Mouse (Mus musculus): ENCODE data around the gene Smim12. TPM values are rescaled to one million over a fixed set of nuclear protein-coding genes. Genes with fewer than 3 reads are reported as not detected.
A peak's percentile ranks its signal among the peaks of the same experiment; 100 is the strongest.

Smim12 gene
- polyA plus RNA-seq (2012; ENCODE audit: insufficient read depth, insufficient read length, missing spikeins) = 30.7 and 42.6 TPM in 2 replicates

DNA sequence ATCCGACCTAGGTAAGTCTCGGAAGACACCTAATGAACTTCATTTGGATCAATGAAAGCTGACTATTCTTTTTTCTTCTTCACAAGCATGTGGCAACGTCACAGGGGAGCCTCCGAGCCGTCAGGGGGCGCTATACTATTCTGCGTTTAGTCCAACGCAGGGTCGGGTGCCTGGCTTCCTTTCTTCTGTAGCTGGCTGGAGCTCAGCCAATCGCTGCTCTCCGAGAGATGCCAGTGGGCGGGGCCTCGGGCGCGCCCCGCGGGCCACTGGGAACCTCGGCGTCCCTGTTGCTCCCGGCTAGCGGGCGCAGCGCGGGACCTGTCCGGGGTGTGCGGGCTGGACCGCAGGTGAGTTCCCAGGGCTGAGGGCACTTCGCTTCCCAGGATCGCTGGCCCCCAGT lies at the start of gene Smim12:
TSS of gene Smim12 (plus strand) at position 233 of the 400 bp plus-strand sequence.
- peak within 1 kb of the TSS; percentile 82 for H3K4me3 ChIP-seq (ENCODE audit: insufficient read depth, low read depth, low read length)
- peak within 1 kb of the TSS; percentile 33; the same call in 1 of the 2 replicates for H3K27ac ChIP-seq (replicated peaks; ENCODE audit: low read depth, low read length)
- H3K4me1 ChIP-seq (ENCODE audit: control insufficient read depth, insufficient read depth, insufficient read length, low read length) = no peaks in the 10 kb centered on the region

DNA sequence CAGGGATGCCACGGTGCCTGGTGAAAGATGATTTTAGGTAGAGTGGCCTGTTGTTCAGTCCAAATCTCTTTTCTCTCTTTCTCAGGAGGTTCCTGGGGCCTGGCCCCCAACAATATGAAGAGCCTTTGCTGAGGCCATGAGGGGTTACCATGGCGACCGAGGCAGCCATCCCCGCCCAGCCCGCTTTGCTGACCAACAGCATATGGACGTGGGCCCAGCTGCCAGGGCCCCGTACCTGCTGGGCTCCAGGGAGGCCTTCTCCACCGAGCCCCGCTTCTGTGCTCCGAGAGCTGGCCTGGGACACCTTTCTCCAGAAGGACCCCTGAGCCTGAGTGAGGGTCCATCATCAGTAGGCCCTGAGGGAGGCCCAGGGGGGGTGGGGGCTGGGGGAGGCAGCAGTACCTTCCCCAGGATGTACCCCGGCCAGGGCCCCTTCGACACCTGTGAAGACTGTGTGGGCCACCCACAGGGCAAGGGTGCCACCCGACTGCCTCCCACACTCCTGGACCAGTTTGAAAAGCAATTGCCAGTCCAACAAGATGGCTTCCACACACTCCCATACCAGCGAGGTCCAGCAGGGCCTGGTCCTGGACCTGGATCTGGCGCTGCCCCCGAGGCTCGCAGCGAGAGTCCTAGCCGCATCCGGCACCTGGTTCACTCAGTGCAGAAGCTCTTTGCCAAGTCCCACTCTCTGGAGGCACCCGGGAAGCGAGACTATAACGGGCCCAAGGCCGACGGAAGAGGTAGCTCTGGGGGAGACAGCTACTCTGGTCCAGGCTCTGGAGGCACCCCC lies 48.9 kb upstream of the Smim12 start:
- Histone ChIP-seq H3K4me3 (ENCODE audit: insufficient read depth, low read depth, low read length) (no peak overlapping the region), H3K4me1 (ENCODE audit: control insufficient read depth, insufficient read depth, insufficient read length, low read length) (no peaks in the 10 kb centered on the region), H3K27ac (replicated peaks; ENCODE audit: low read depth, low read length) (no peak overlapping the region)

GRCm38 (mm10) chr4:127198609-127199008 lies 45.0 kb upstream of the Smim12 start:
- H3K4me3 ChIP-seq (ENCODE audit: insufficient read depth, low read depth, low read length) = no peak overlapping the region
- peaks cover 5% of the 10 kb centered on the region; the same call in 1 of the 2 replicates for H3K4me1 ChIP-seq (ENCODE audit: control insufficient read depth, insufficient read depth, insufficient read length, low read length)
- no peak overlapping the region for H3K27ac ChIP-seq (replicated peaks; ENCODE audit: low read depth, low read length)

DNA sequence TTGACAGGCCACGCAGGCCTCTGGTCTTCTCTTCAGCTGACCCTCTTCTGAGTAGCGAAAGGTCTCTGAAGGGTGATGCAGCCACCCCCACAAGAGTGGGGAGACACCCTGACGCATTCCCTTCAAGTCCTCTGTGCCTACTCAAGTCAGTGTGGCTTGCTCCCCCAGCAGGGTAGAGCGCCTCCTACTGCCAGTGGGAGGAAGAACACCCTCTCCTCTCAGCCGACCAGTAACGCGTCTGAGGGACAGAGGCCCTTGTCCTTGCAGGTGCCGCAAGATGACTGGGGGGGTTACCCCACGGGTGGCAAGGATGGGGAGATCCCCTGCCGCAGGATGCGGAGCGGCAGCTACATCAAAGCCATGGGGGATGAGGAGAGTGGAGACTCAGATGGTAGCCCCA lies 44.2 kb upstream of the Smim12 start:
- Histone ChIP-seq H3K4me3 (ENCODE audit: insufficient read depth, low read depth, low read length) (no peak overlapping the region), H3K27ac (replicated peaks; ENCODE audit: low read depth, low read length) (no peak overlapping the region)

GRCm38 (mm10) chr4:127200164-127200722 lies 43.3 kb upstream of the Smim12 start:
- H3K4me3 ChIP-seq (ENCODE audit: insufficient read depth, low read depth, low read length) = no peak overlapping the region
- H3K27ac ChIP-seq (replicated peaks; ENCODE audit: low read depth, low read length) = no peak overlapping the region
- H3K4me1 ChIP-seq (ENCODE audit: control insufficient read depth, insufficient read depth, insufficient read length, low read length) = peaks cover 5% of the 10 kb centered on the region; the same call in 1 of the 2 replicates

More for the DNA sequence above, 44.2 kb upstream of the Smim12 start:
- H3K4me1 ChIP-seq (ENCODE audit: control insufficient read depth, insufficient read depth, insufficient read length, low read length) = peaks cover 5% of the 10 kb centered on the region; the same call in 1 of the 2 replicates

DNA sequence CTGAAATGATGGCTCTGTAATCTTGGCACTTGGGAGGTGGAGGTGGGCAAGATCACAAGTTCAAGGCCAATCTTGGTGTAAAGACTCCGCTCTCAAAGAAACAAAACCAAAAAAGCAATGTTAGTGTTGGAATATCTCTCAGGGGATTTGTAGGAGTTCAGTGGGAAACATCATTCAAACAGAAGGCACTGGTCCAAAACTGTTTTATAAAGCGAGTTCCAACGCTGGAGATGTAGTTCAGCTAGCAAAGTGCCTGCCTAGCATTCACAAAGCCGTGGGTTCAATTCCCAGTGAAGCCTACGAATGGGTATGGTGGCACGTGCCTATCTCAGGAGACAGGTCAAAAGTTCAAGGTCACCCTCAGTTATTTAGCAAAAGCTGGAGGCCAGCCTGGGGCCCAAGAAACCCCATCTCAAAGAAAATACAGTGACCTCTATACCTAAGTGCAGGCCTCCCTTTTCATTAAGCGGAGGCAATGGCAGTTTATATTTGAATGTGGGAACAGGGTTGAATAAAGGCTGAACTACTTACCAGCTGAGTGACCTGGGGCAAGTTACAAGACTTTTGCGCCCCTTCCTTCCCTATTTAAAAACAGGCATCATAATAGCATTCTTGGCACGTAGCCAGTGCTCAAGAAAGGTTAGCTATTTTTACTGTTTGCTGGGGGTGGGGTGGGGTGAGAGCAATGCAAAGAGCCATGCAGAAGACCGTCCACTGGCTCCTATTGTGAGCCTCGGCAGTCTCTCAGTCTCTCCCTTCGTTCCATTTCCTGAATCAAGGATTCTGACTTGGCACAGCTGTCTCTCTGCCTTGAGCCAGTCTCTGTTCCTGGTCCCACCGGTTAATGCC lies 42.6 kb upstream of the Smim12 start:
- H3K4me1 ChIP-seq (ENCODE audit: control insufficient read depth, insufficient read depth, insufficient read length, low read length) = peaks cover 5% of the 10 kb centered on the region; the same call in 1 of the 2 replicates
- H3K27ac ChIP-seq (replicated peaks; ENCODE audit: low read depth, low read length) = no peak overlapping the region
- no peak overlapping the region for H3K4me3 ChIP-seq (ENCODE audit: insufficient read depth, low read depth, low read length)

- Histone ChIP-seq H3K4me3 (ENCODE audit: insufficient read depth, low read depth, low read length) (no peak overlapping the region), H3K27ac (replicated peaks; ENCODE audit: low read depth, low read length) (no peak overlapping the region), H3K4me1 (ENCODE audit: control insufficient read depth, insufficient read depth, insufficient read length, low read length) (peaks cover 5% of the 10 kb centered on the region; the same call in 1 of the 2 replicates)
Observed at GRCm38 (mm10) chr4:127203081-127203480, 40.5 kb upstream of the Smim12 start.

- Histone ChIP-seq H3K4me3 (ENCODE audit: insufficient read depth, low read depth, low read length) (no peak overlapping the region), H3K4me1 (ENCODE audit: control insufficient read depth, insufficient read depth, insufficient read length, low read length) (no peaks in the 10 kb centered on the region), H3K27ac (replicated peaks; ENCODE audit: low read depth, low read length) (no peak overlapping the region)
Observed at GRCm38 (mm10) chr4:127211318-127211717, 32.3 kb upstream of the Smim12 start.

GRCm38 (mm10) chr4:127214510-127214909 lies 29.1 kb upstream of the Smim12 start:
- H3K4me3 ChIP-seq (ENCODE audit: insufficient read depth, low read depth, low read length) = no peak overlapping the region
- no peaks in the 10 kb centered on the region for H3K4me1 ChIP-seq (ENCODE audit: control insufficient read depth, insufficient read depth, insufficient read length, low read length)
- H3K27ac ChIP-seq (replicated peaks; ENCODE audit: low read depth, low read length) = no peak overlapping the region

GRCm38 (mm10) chr4:127215103-127215502 lies 28.5 kb upstream of the Smim12 start:
- Histone ChIP-seq H3K4me1 (ENCODE audit: control insufficient read depth, insufficient read depth, insufficient read length, low read length) (no peaks in the 10 kb centered on the region), H3K27ac (replicated peaks; ENCODE audit: low read depth, low read length) (no peak overlapping the region), H3K4me3 (ENCODE audit: insufficient read depth, low read depth, low read length) (no peak overlapping the region)

DNA sequence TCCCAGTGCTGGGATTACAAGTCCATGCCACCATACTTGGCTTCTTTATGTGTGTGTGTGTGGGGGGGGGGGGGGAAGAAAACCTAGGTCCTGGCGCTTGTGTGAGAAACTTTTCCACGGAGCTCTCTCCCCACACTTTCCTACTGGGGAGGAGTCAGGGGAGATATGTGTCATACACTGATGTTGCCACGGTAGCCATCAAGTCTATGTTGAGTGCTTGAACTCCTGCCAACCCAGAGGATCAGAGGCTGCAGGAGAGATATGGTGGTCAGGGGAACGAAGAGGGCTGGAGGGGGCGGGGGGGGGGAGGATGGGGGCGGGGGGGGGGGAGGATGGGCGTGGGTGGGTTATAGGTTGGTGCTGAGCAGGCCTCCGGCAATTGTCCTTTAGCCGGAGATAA lies 27.8 kb upstream of the Smim12 start:
- Histone ChIP-seq H3K27ac (replicated peaks; ENCODE audit: low read depth, low read length) (no peak overlapping the region), H3K4me1 (ENCODE audit: control insufficient read depth, insufficient read depth, insufficient read length, low read length) (no peaks in the 10 kb centered on the region)

GRCm38 (mm10) chr4:127216251-127216651 lies 27.3 kb upstream of the Smim12 start:
- H3K4me1 ChIP-seq (ENCODE audit: control insufficient read depth, insufficient read depth, insufficient read length, low read length) = no peaks in the 10 kb centered on the region
- H3K4me3 ChIP-seq (ENCODE audit: insufficient read depth, low read depth, low read length) = no peak overlapping the region
- no peak overlapping the region for H3K27ac ChIP-seq (replicated peaks; ENCODE audit: low read depth, low read length)

More for the DNA sequence above, 27.8 kb upstream of the Smim12 start:
- H3K4me3 ChIP-seq (ENCODE audit: insufficient read depth, low read depth, low read length) = no peak overlapping the region

- H3K4me3 ChIP-seq (ENCODE audit: insufficient read depth, low read depth, low read length) = no peak overlapping the region
- H3K27ac ChIP-seq (replicated peaks; ENCODE audit: low read depth, low read length) = no peak overlapping the region
- no peaks in the 10 kb centered on the region for H3K4me1 ChIP-seq (ENCODE audit: control insufficient read depth, insufficient read depth, insufficient read length, low read length)
Observed at GRCm38 (mm10) chr4:127217048-127217447, 26.5 kb upstream of the Smim12 start.

- H3K4me1 ChIP-seq (ENCODE audit: control insufficient read depth, insufficient read depth, insufficient read length, low read length) = no peaks in the 10 kb centered on the region
- no peak overlapping the region for H3K27ac ChIP-seq (replicated peaks; ENCODE audit: low read depth, low read length)
- H3K4me3 ChIP-seq (ENCODE audit: insufficient read depth, low read depth, low read length) = no peak overlapping the region
Observed at GRCm38 (mm10) chr4:127223291-127223690, 20.3 kb upstream of the Smim12 start.

DNA sequence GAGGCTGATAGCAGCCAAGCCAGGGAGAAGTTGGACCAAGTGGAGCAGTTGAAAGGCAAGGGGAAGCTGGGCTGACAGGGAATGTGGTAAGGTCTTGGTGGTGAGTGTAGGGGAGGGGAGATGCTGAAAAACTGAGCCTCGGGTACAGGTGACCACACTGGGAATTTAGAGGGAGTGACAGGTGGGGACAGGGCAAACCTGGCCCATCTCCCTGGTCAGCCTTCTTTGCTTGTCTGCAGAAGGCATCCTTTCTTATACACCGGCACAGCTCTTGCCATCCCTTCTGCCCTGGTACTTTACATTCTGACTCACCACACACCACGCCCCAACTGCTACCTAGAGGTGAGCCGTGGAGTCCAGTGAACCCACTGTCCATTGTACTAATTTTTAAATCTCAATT lies 19.8 kb upstream of the Smim12 start:
- Histone ChIP-seq H3K4me3 (ENCODE audit: insufficient read depth, low read depth, low read length) (no peak overlapping the region), H3K4me1 (ENCODE audit: control insufficient read depth, insufficient read depth, insufficient read length, low read length) (no peaks in the 10 kb centered on the region), H3K27ac (replicated peaks; ENCODE audit: low read depth, low read length) (no peak overlapping the region)

Measured in brown adipose tissue, adult 24 weeks (tissue).